Mouse (Mus musculus) stomach, embryonic 15.5 days (tissue): Measurements from ENCODE around the gene Ttc39b. TPM values are rescaled to one million over a fixed set of nuclear protein-coding genes. Genes with fewer than 3 reads are reported as not detected.
A peak's percentile ranks its signal among the peaks of the same experiment; 100 is the strongest.

ENCODE experiments used
- ATAC-seq: fragments of 200-750 bp; cut with Nextera tagmentation; 2 replicates; pipeline ENCODE4 v1.8.0; 2017; ENCODE audit warnings: low read depth, moderate number of reproducible peaks, moderate TSS enrichment; ENCODE audit not compliant: insufficient read depth, low FRiP score
- H3K27ac ChIP-seq: fragments of 300-500 bp; sonication (generic); 2 replicates; pipeline ENCODE4 v1.5.1; 2015; ENCODE audit warnings: mild to moderate bottlenecking, inconsistent platforms
- H3K27me3 ChIP-seq: fragments of 300-500 bp; sonication (generic); replicated peaks from 2 replicates; pipeline ENCODE4 v1.6.1; 2015; ENCODE audit warnings: inconsistent platforms
- H3K36me3 ChIP-seq: fragments of 300-500 bp; sonication (generic); 2 replicates; pipeline ENCODE4 v1.6.1; 2015; ENCODE audit warnings: inconsistent platforms
- H3K4me1 ChIP-seq: fragments of 300-500 bp; sonication (generic); 2 replicates; pipeline ENCODE4 v1.6.1; 2015; ENCODE audit warnings: inconsistent platforms
- H3K4me2 ChIP-seq: fragments of 300-500 bp; sonication (generic); 2 replicates; pipeline ENCODE4 v1.6.1; 2015; ENCODE audit warnings: mild to moderate bottlenecking, inconsistent platforms
- H3K4me3 ChIP-seq: fragments of 300-500 bp; sonication (generic); replicated peaks from 2 replicates; pipeline ENCODE4 v1.5.1; 2015; ENCODE audit warnings: inconsistent platforms
- H3K9ac ChIP-seq: fragments of 300-500 bp; sonication (generic); 2 replicates; pipeline ENCODE4 v1.6.1; 2015; ENCODE audit warnings: inconsistent platforms
- H3K9me3 ChIP-seq: fragments of 300-500 bp; sonication (generic); 2 replicates; pipeline ENCODE4 v1.6.1; 2016; ENCODE audit warnings: inconsistent platforms
- WGBS: fragments of 180-500 bp; shearing (Covaris S2); methylation state at CpG from one replicate; pipeline ENCODE4 v1.1.7; 2015; 5-methylcytosine and 5-hydroxymethylcytosine counted together
- polyA plus RNA-seq: library from polyadenylated mRNA; unstranded; fragments of >200 nt; fragmentation: Nextera tagmentation; extraction: Ambion mirVana; gene quantifications from 2 replicates; pipeline ENCODE4 v1.2.1, GENCODE M21; 2015

Gene Ttc39b
- polyA plus RNA-seq, 1 experiment from 2014 or later = 3.3 TPM

- Histone ChIP-seq H3K4me3 (no peak overlapping the region), H3K36me3 (no peaks in the 10 kb centered on the region), H3K27me3 (no peaks in the 10 kb centered on the region), H3K9me3 (no peaks in the 10 kb centered on the region), H3K4me2 (no peak overlapping the region), H3K27ac (no peak overlapping the region), H3K4me1 (no peaks in the 10 kb centered on the region), H3K9ac (no peak overlapping the region)
- WGBS = 83% methylated on average over 2 of the region's 2 CpGs
- ATAC-seq = no peak
Observed at GRCm38 (mm10) chr4:83206416-83206802, 117.6 kb downstream of the Ttc39b start.

- no peak overlapping the region for H3K9ac ChIP-seq
- H3K4me1 ChIP-seq = no peaks in the 10 kb centered on the region
- H3K27ac ChIP-seq = no peak overlapping the region
- ATAC-seq = no peak
- H3K9me3 ChIP-seq = no peaks in the 10 kb centered on the region
- no peak overlapping the region for H3K4me3 ChIP-seq
- no peak overlapping the region for H3K4me2 ChIP-seq
- no peaks in the 10 kb centered on the region for H3K36me3 ChIP-seq
- WGBS = 18% methylated on average over 8 of the region's 8 CpGs
- H3K27me3 ChIP-seq = no peaks in the 10 kb centered on the region
Observed at GRCm38 (mm10) chr4:83199391-83199790, 124.7 kb downstream of the Ttc39b start.

GRCm38 (mm10) chr4:83198123-83198522 lies 125.9 kb downstream of the Ttc39b start:
- H3K4me1 ChIP-seq = no peaks in the 10 kb centered on the region
- H3K9me3 ChIP-seq = no peaks in the 10 kb centered on the region
- no peak overlapping the region for H3K27ac ChIP-seq
- no peak overlapping the region for H3K9ac ChIP-seq
- 74% methylated on average over 3 of the region's 3 CpGs for WGBS
- no peaks in the 10 kb centered on the region for H3K27me3 ChIP-seq
- H3K36me3 ChIP-seq = no peaks in the 10 kb centered on the region
- H3K4me3 ChIP-seq = no peak overlapping the region
- no peak for ATAC-seq
- no peak overlapping the region for H3K4me2 ChIP-seq

GRCm38 (mm10) chr4:83189736-83190135 lies 134.3 kb downstream of the Ttc39b start:
- Histone ChIP-seq H3K9ac (no peak overlapping the region), H3K4me2 (no peak overlapping the region), H3K4me1 (no peaks in the 10 kb centered on the region), H3K4me3 (no peak overlapping the region), H3K9me3 (no peaks in the 10 kb centered on the region), H3K27ac (no peak overlapping the region), H3K36me3 (no peaks in the 10 kb centered on the region), H3K27me3 (no peaks in the 10 kb centered on the region)
- no peak for ATAC-seq
- WGBS = 79% methylated on average over 2 of the region's 2 CpGs

- H3K9me3 ChIP-seq = no peaks in the 10 kb centered on the region
- H3K27ac ChIP-seq = no peak overlapping the region
- 80% methylated on average over 1 of the region's 1 CpGs for WGBS
- no peaks in the 10 kb centered on the region for H3K27me3 ChIP-seq
- H3K4me2 ChIP-seq = no peak overlapping the region
- no peak for ATAC-seq
- no peaks in the 10 kb centered on the region for H3K36me3 ChIP-seq
- no peak overlapping the region for H3K4me3 ChIP-seq
- no peak overlapping the region for H3K9ac ChIP-seq
- no peaks in the 10 kb centered on the region for H3K4me1 ChIP-seq
Observed at GRCm38 (mm10) chr4:83187324-83187723, 136.7 kb downstream of the Ttc39b start.

- H3K4me1 ChIP-seq = no peaks in the 10 kb centered on the region
- no peak overlapping the region for H3K27ac ChIP-seq
- no peaks in the 10 kb centered on the region for H3K9me3 ChIP-seq
- H3K36me3 ChIP-seq = no peaks in the 10 kb centered on the region
- no peak overlapping the region for H3K9ac ChIP-seq
- H3K4me2 ChIP-seq = no peak overlapping the region
- H3K4me3 ChIP-seq = no peak overlapping the region
- H3K27me3 ChIP-seq = no peaks in the 10 kb centered on the region
- ATAC-seq = no peak
- 25% methylated on average over 6 of the region's 6 CpGs for WGBS
Observed at GRCm38 (mm10) chr4:83186448-83186847, 137.6 kb downstream of the Ttc39b start.

GRCm38 (mm10) chr4:83183288-83183930 lies 140.6 kb downstream of the Ttc39b start:
- Histone ChIP-seq H3K9me3 (no peaks in the 10 kb centered on the region), H3K27ac (no peak overlapping the region), H3K4me3 (no peak overlapping the region), H3K9ac (no peak overlapping the region), H3K36me3 (no peaks in the 10 kb centered on the region), H3K4me1 (no peaks in the 10 kb centered on the region), H3K27me3 (no peaks in the 10 kb centered on the region), H3K4me2 (no peak overlapping the region)
- ATAC-seq = no peak; the same call in 1 of the 2 replicates
- whole genome bisulfite sequencing = 41% methylated on average over 9 of the region's 9 CpGs

- H3K27ac ChIP-seq = no peak overlapping the region
Observed at GRCm38 (mm10) chr4:83182178-83183068, 141.6 kb downstream of the Ttc39b start.

GRCm38 (mm10) chr4:83177471-83177870 lies 146.6 kb downstream of the Ttc39b start:
- Histone ChIP-seq H3K27me3 (no peaks in the 10 kb centered on the region), H3K9ac (no peak overlapping the region), H3K9me3 (no peaks in the 10 kb centered on the region), H3K4me2 (no peak overlapping the region), H3K27ac (no peak overlapping the region), H3K36me3 (no peaks in the 10 kb centered on the region), H3K4me1 (no peaks in the 10 kb centered on the region), H3K4me3 (no peak overlapping the region)
- ATAC-seq = no peak
- WGBS = 86% methylated on average over 2 of the region's 2 CpGs

More at GRCm38 (mm10) chr4:83182178-83183068, 141.6 kb downstream of the Ttc39b start:
- no peaks in the 10 kb centered on the region for H3K27me3 ChIP-seq
- no peaks in the 10 kb centered on the region for H3K36me3 ChIP-seq
- no peaks in the 10 kb centered on the region for H3K4me1 ChIP-seq
- H3K9ac ChIP-seq = no peak overlapping the region
- no peak; the same call in 1 of the 2 replicates for ATAC-seq
- no peak overlapping the region for H3K4me3 ChIP-seq
- H3K4me2 ChIP-seq = no peak overlapping the region
- 54% methylated on average over 8 of the region's 8 CpGs for WGBS
- H3K9me3 ChIP-seq = no peaks in the 10 kb centered on the region

GRCm38 (mm10) chr4:83174946-83175345 lies 149.1 kb downstream of the Ttc39b start:
- no peak for ATAC-seq

GRCm38 (mm10) chr4:83172278-83172677 lies 151.8 kb downstream of the Ttc39b start:
- no peak overlapping the region for H3K4me3 ChIP-seq
- no peak overlapping the region for H3K9ac ChIP-seq
- no peaks in the 10 kb centered on the region for H3K27me3 ChIP-seq
- H3K27ac ChIP-seq = 0 out of 2 replicates have a peak overlapping the region, but pooled peaks have one; percentile 51
- no peak overlapping the region for H3K4me2 ChIP-seq
- no peak for ATAC-seq
- H3K36me3 ChIP-seq = no peaks in the 10 kb centered on the region
- 40% methylated on average over 3 of the region's 3 CpGs for WGBS
- no peaks in the 10 kb centered on the region for H3K4me1 ChIP-seq
- no peaks in the 10 kb centered on the region for H3K9me3 ChIP-seq

More at GRCm38 (mm10) chr4:83174946-83175345, 149.1 kb downstream of the Ttc39b start:
- Histone ChIP-seq H3K9ac (no peak overlapping the region), H3K9me3 (no peaks in the 10 kb centered on the region), H3K4me3 (no peak overlapping the region), H3K4me2 (no peak overlapping the region), H3K27ac (no peak overlapping the region), H3K36me3 (no peaks in the 10 kb centered on the region), H3K4me1 (no peaks in the 10 kb centered on the region), H3K27me3 (no peaks in the 10 kb centered on the region)
- 78% methylated on average over 8 of the region's 8 CpGs for WGBS

- no peak overlapping the region for H3K4me3 ChIP-seq
- WGBS = 71% methylated on average over 9 of the region's 9 CpGs
- H3K9ac ChIP-seq = no peak overlapping the region
- ATAC-seq = no peak
- H3K4me1 ChIP-seq = no peaks in the 10 kb centered on the region
- no peaks in the 10 kb centered on the region for H3K36me3 ChIP-seq
- H3K4me2 ChIP-seq = no peak overlapping the region
- no peaks in the 10 kb centered on the region for H3K27me3 ChIP-seq
- no peak overlapping the region for H3K27ac ChIP-seq
- H3K9me3 ChIP-seq = no peaks in the 10 kb centered on the region
Observed at GRCm38 (mm10) chr4:83170741-83171140, 153.3 kb downstream of the Ttc39b start.
